Mouse (Mus musculus): ENCODE data around the gene Ddx55.

DNA sequence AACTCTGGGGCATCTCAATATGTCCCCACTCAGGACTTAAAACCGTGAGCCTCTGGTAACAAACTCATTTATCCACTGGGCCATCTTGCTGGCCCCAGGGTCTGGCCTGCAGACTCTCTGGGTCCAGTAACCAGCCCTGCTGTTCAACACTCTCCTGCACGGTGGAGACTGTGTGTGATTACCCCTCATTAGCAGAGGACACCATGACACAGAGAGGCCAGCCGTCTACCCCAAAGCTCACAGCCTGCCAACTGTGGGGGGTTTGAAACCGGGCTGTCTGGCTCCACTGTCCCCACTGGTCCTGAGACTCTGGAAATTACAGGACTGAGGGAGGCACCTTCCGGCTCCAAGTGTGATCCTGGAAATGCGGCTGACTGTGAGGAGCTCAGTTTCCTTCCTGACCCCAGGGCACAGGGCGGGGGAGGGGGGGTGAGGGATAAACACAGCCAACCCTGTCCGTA lies 23.4 kb upstream of the Ddx55 start:
- TF ChIP-seq CTCF (IDR thresholded peaks at IDR 0.05; ENCODE audit: low read depth) (no peak), EP300 (IDR thresholded peaks at IDR 0.05; ENCODE audit: low read depth) (no peak)
